Mouse (Mus musculus) erythroblast, adult 5-6 weeks (primary cell): ENCODE results near the gene Ackr3. TPM values are rescaled to one million over a fixed set of nuclear protein-coding genes. Genes with fewer than 3 reads are reported as not detected.
A peak's percentile ranks its signal among the peaks of the same experiment; 100 is the strongest.

ENCODE experiments used
- ATAC-seq: replicated peaks from 2 replicates; pipeline ENCODE4 v1.8.0; 2016; ENCODE audit warnings: moderate number of reproducible peaks, mild to moderate bottlenecking, moderate TSS enrichment, inconsistent platforms; ENCODE audit not compliant: poor library complexity, low FRiP score, severe bottlenecking
- total RNA-seq, 2 experiments: library from RNA; stranded (forward) in 1 of 2; stranded (reverse) in 1 of 2; fragments of 150-400 nt in 1 of 2; fragments of 200-764, 138-1000 nt in 1 of 2; gene quantifications; 2 replicates each; pipeline versions ENCODE4 v1.2.3 to v1.2.4; 2015 to 2017; ENCODE audit warnings: low replicate concordance in 2 of 2

Ackr3 gene
- total RNA-seq (2015; ENCODE audit: low replicate concordance) (1.7 and 2.1 TPM in 2 replicates), total RNA-seq (2017; ENCODE audit: low replicate concordance) (1.1 and 1.5 TPM in 2 replicates)

GRCm38 (mm10) chr1:90203783-90204690, at the start of gene Ackr3:
Ackr3 (plus strand) TSS chr1:90203980.
- peak; percentile 59 for ATAC-seq

GRCm38 (mm10) chr1:90156589-90156988, 47.2 kb upstream of the Ackr3 start:
- no peak for ATAC-seq

GRCm38 (mm10) chr1:90159927-90160326, 43.9 kb upstream of the Ackr3 start:
- no peak for ATAC-seq

- ATAC-seq: no peak
Observed at GRCm38 (mm10) chr1:90161623-90162022, 42.2 kb upstream of the Ackr3 start.

- no peak for ATAC-seq
Observed at GRCm38 (mm10) chr1:90162379-90162857, 41.4 kb upstream of the Ackr3 start.

- ATAC-seq: no peak
Observed at GRCm38 (mm10) chr1:90163161-90163560, 40.6 kb upstream of the Ackr3 start.

- ATAC-seq: no peak
Observed at GRCm38 (mm10) chr1:90164319-90164718, 39.5 kb upstream of the Ackr3 start.

- no peak for ATAC-seq
Observed at GRCm38 (mm10) chr1:90174338-90174737, 29.4 kb upstream of the Ackr3 start.

- ATAC-seq: no peak
Observed at GRCm38 (mm10) chr1:90176223-90176622, 27.6 kb upstream of the Ackr3 start.

GRCm38 (mm10) chr1:90177565-90177964, 26.2 kb upstream of the Ackr3 start:
- ATAC-seq: no peak

GRCm38 (mm10) chr1:90177978-90178377, 25.8 kb upstream of the Ackr3 start:
- no peak for ATAC-seq

- ATAC-seq: no peak
Observed at GRCm38 (mm10) chr1:90180479-90180878, 23.3 kb upstream of the Ackr3 start.

GRCm38 (mm10) chr1:90180966-90181699, 22.6 kb upstream of the Ackr3 start:
- no peak for ATAC-seq

GRCm38 (mm10) chr1:90182521-90182920, 21.3 kb upstream of the Ackr3 start:
- ATAC-seq: no peak

- ATAC-seq: no peak
Observed at GRCm38 (mm10) chr1:90183602-90184001, 20.2 kb upstream of the Ackr3 start.

GRCm38 (mm10) chr1:90186173-90186572, 17.6 kb upstream of the Ackr3 start:
- ATAC-seq: no peak

- no peak for ATAC-seq
Observed at GRCm38 (mm10) chr1:90186874-90187273, 16.9 kb upstream of the Ackr3 start.

GRCm38 (mm10) chr1:90189046-90189445, 14.7 kb upstream of the Ackr3 start:
- no peak for ATAC-seq

GRCm38 (mm10) chr1:90201246-90201645, 2.5 kb upstream of the Ackr3 start:
- no peak for ATAC-seq

- no peak for ATAC-seq
Observed at GRCm38 (mm10) chr1:90201655-90202054, 2.1 kb upstream of the Ackr3 start.
